Mouse (Mus musculus) c-Kit-positive CD71-positive TER-119-positive erythroid progenitor cells, embryonic 14.5 days (primary cell): ENCODE data around the gene Csrnp3.

Experiments
- DNase-seq: peaks from one replicate; pipeline ENCODE4 v3.0.0-alpha.2; 2013; ENCODE audit warnings: low spot score

The Csrnp3 gene

GRCm38 (mm10) chr2:65870919-65871582, 25.5 kb downstream of the Csrnp3 start:
- DNase-seq = no peak

GRCm38 (mm10) chr2:65891590-65891989, 46.0 kb downstream of the Csrnp3 start:
- no peak for DNase-seq

- DNase-seq = peak; percentile 50
Observed at GRCm38 (mm10) chr2:65893241-65893640, 47.7 kb downstream of the Csrnp3 start.

- DNase-seq = no peak
Observed at GRCm38 (mm10) chr2:65894299-65894698, 48.7 kb downstream of the Csrnp3 start.

GRCm38 (mm10) chr2:65896542-65896941, 51.0 kb downstream of the Csrnp3 start:
- DNase-seq = no peak

- no peak for DNase-seq
Observed at GRCm38 (mm10) chr2:65897084-65897483, 51.5 kb downstream of the Csrnp3 start.

- no peak for DNase-seq
Observed at GRCm38 (mm10) chr2:65899478-65899877, 53.9 kb downstream of the Csrnp3 start.

- no peak for DNase-seq
Observed at GRCm38 (mm10) chr2:65908526-65908925, 63.0 kb downstream of the Csrnp3 start.

- no peak for DNase-seq
Observed at GRCm38 (mm10) chr2:65909724-65910521, 64.4 kb downstream of the Csrnp3 start.

- no peak for DNase-seq
Observed at GRCm38 (mm10) chr2:65915994-65916393, 70.4 kb downstream of the Csrnp3 start.

- DNase-seq = no peak
Observed at GRCm38 (mm10) chr2:65920651-65921412, 75.3 kb downstream of the Csrnp3 start.

- no peak for DNase-seq
Observed at GRCm38 (mm10) chr2:65925363-65925941, 79.9 kb downstream of the Csrnp3 start.

GRCm38 (mm10) chr2:65926935-65927708, 81.6 kb downstream of the Csrnp3 start:
- no peak for DNase-seq

GRCm38 (mm10) chr2:65929286-65929685, 83.7 kb downstream of the Csrnp3 start:
- no peak for DNase-seq

GRCm38 (mm10) chr2:65929927-65930326, 84.4 kb downstream of the Csrnp3 start:
- no peak for DNase-seq

- no peak for DNase-seq
Observed at GRCm38 (mm10) chr2:65931313-65931712, 85.7 kb downstream of the Csrnp3 start.

GRCm38 (mm10) chr2:65931841-65932311, 86.3 kb downstream of the Csrnp3 start:
- no peak for DNase-seq

GRCm38 (mm10) chr2:65934099-65934498, 88.5 kb downstream of the Csrnp3 start:
- DNase-seq = no peak

- no peak for DNase-seq
Observed at GRCm38 (mm10) chr2:65938900-65939299, 93.3 kb downstream of the Csrnp3 start.

- DNase-seq = no peak
Observed at GRCm38 (mm10) chr2:65940351-65940750, 94.8 kb downstream of the Csrnp3 start.

GRCm38 (mm10) chr2:65942346-65942745, 96.8 kb downstream of the Csrnp3 start:
- DNase-seq = no peak
